Mouse (Mus musculus) A20 (cell line): ENCODE data around the gene Zfp873.
A peak's percentile ranks its signal among the peaks of the same experiment; 100 is the strongest.
"Not testable (repeated sequence)": the region's sequence is repeated elsewhere in the genome, so short reads cannot be mapped to it uniquely, and the experiment has no call there.

Experiments
- DNase-seq: peaks from one replicate; pipeline ENCODE4 v3.0.0-alpha.2; 2011; ENCODE audit warnings: low read depth, low spot score

The Zfp873 gene

GRCm38 (mm10) chr10:82047597-82048459, at the start of gene Zfp873:
Zfp873 (plus strand) TSS chr10:82048123.
- peak; percentile 99 for DNase-seq

DNA sequence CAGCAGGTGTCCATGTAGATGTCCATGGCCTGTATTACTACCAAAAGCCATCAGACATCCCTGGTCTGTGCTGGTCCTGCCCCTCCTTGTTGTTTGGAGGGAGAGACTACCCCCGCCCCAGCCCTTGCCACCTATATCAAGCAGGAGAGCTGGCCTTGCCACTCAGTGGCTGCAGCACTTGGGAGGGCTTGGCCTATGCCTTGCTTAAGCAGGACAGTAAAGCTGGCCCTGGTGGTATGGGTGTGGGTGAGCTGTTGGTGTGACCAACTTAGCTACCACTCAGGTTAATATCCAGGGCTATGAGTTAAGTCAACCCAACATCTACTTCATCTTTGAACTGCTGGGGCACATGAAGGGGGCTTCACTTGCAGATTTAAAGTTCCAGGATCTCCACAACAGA, 44.7 kb upstream of the Zfp873 start:
- DNase-seq = not testable (repeated sequence)

- DNase-seq = peak; percentile 67
Measured at GRCm38 (mm10) chr10:82004822-82005221, 43.1 kb upstream of the Zfp873 start.

DNA sequence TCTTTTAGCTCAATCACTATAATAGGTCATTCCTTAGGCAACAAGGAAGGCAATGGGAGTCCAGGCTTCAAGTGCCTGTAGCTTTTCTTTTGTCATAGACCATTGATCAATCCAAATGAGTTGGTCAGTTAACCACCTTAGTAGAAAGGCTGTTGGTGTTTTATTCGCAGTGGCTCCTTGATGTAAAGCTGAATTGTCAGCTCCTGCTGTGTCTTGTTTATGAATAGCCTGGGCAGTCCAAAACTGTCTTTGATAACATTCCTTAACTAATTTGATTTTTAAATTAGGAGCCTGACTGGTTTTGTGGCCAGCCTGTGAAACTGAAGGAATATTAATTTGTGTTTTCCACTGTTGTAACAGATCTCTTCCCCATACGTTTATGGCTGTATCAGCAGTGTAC, 5.7 kb upstream of the Zfp873 start:
- no peak for DNase-seq

DNA sequence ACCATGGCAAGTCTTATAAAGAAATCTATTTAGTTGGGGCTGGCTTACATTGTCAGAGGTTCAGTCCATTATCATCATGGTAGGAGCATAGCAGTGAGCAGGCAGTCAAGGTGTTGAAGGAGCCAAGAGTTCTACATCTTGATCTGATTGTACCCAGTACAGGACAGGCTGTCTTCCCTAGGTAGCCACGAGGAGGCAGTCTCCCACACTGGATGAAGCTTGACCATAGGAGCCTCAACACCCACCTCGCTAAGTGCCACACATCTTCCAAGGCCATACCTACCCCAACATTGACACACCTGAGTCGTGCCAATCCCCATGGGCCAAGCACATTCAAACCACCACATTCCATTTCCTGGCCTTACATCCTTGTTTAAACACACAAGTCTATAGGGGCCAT, 1.3 kb upstream of the Zfp873 start:
- peak; percentile 25 for DNase-seq

- not testable (repeated sequence) for DNase-seq
Measured at GRCm38 (mm10) chr10:82048460-82048804, 509 bp downstream of the Zfp873 start.

- peak; percentile 92 for DNase-seq
Measured at GRCm38 (mm10) chr10:82082728-82083621, 35.1 kb downstream of the Zfp873 start, which contains the start of gene BC024063. BC024063 (plus strand) TSS chr10:82083353.

DNA sequence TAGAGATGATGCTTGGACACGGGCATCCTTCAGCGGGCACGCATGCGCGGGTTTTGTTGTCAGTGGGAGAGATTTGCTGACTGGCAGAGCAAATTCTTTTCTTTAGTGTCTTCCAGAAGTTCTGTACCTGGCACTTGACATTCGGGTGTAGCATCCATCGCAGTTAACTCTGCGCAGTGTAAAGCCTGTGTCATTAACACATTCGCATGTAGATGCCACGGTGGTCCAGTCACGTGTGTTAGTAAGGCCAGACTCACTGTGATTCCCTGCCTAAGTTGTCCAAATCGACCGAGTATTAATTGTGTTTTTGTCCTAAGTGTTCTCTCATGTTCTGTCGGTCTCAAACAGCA, 35.7 kb downstream of the Zfp873 start:
- not testable (repeated sequence) for DNase-seq
